Mouse (Mus musculus): ENCODE results near the gene Dnase2a.
A peak's percentile ranks its signal among the peaks of the same experiment; 100 is the strongest.

DNA sequence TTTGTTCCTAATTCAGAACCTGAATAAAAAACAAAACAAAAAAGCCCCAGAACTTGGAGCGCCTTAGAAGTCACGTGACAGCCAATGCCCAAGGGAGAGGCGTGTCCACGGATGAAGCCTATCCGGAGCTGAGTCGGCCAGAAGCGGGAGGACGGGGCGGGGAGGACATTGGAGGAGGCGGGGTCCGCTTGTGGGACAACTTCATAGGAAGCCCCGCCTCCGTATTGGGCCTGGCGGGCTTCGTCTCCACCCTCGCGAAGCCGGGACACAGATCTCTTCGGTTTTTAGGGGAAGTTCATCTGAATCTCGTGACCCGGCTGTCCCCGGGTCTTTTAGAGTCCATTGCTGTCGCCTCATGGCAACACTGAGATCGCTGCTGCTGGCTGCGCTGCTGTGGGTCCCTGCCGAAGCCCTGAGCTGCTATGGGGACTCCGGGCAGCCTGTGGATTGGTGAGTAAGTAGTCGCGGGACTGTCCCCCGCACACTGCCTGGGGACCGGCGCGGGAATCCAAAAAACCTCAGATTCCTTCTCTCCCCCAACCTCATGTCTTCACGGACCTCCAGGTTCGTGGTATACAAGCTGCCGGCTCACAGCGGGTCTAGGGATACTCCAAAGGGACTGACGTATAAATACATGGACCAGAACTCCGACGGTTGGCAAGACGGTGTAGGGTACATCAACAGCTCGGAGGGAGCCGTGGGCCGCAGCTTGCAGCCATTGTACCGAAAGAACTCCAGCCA lies at the start of gene Dnase2a:
- no peak for TF ChIP-seq CTCF (IDR thresholded peaks at IDR 0.05; ENCODE audit: insufficient read depth, low read depth, low read length)
- 0 out of 2 replicates have a peak, but pooled peaks have one; percentile 28 for TF ChIP-seq POLR2A (IDR thresholded peaks at IDR 0.05; ENCODE audit: insufficient read depth, low read depth, low read length)
